Mouse (Mus musculus): ENCODE measurements around the gene Gnb1.

Gnb1 gene

GRCm38 (mm10) chr4:155578336-155579125, 87.4 kb downstream of the Gnb1 start:
- peak; percentile 63 for DNase-seq (ENCODE audit: low read depth)

- DNase-seq (ENCODE audit: low read depth): peak; percentile 65
Measured at GRCm38 (mm10) chr4:155580420-155580819, 89.3 kb downstream of the Gnb1 start.

GRCm38 (mm10) chr4:155582279-155582905, 91.2 kb downstream of the Gnb1 start:
- peak; percentile 19 for DNase-seq (ENCODE audit: low read depth)

- DNase-seq (ENCODE audit: low read depth): no peak
Measured at GRCm38 (mm10) chr4:155589356-155589755, 98.2 kb downstream of the Gnb1 start.

- DNase-seq (ENCODE audit: low read depth): no peak
Measured at GRCm38 (mm10) chr4:155591012-155591719, 100.0 kb downstream of the Gnb1 start.

- DNase-seq (ENCODE audit: low read depth): no peak
Measured at GRCm38 (mm10) chr4:155593780-155594179, 102.6 kb downstream of the Gnb1 start.

GRCm38 (mm10) chr4:155595777-155596176, 104.6 kb downstream of the Gnb1 start:
- no peak for DNase-seq (ENCODE audit: low read depth)

- no peak for DNase-seq (ENCODE audit: low read depth)
Measured at GRCm38 (mm10) chr4:155596606-155597005, 105.4 kb downstream of the Gnb1 start.

GRCm38 (mm10) chr4:155598536-155598935, 107.4 kb downstream of the Gnb1 start:
- no peak for DNase-seq (ENCODE audit: low read depth)

GRCm38 (mm10) chr4:155599901-155600825, 109.0 kb downstream of the Gnb1 start:
- DNase-seq (ENCODE audit: low read depth): no peak

- DNase-seq (ENCODE audit: low read depth): peak; percentile 92
Measured at GRCm38 (mm10) chr4:155601091-155601996, 110.2 kb downstream of the Gnb1 start, which contains the start of gene Slc35e2. Gene Slc35e2, plus strand, starts transcription at chr4:155601416.

GRCm38 (mm10) chr4:155601997-155602456, 110.9 kb downstream of the Gnb1 start:
- DNase-seq (ENCODE audit: low read depth): no peak

- no peak for DNase-seq (ENCODE audit: low read depth)
Measured at GRCm38 (mm10) chr4:155602753-155603152, 111.6 kb downstream of the Gnb1 start.

- DNase-seq (ENCODE audit: low read depth): no peak
Measured at GRCm38 (mm10) chr4:155603801-155604200, 112.6 kb downstream of the Gnb1 start.

GRCm38 (mm10) chr4:155605132-155605531, 114.0 kb downstream of the Gnb1 start:
- DNase-seq (ENCODE audit: low read depth): no peak

- no peak for DNase-seq (ENCODE audit: low read depth)
Measured at GRCm38 (mm10) chr4:155606825-155607224, 115.7 kb downstream of the Gnb1 start.

Measured in NIH3T3 (cell line).